Mouse (Mus musculus): ENCODE results near the gene Gm19668.
"Not testable (repeated sequence)": the region's sequence is repeated elsewhere in the genome, so short reads cannot be mapped to it uniquely, and the experiment has no call there.

Gene Gm19668

GRCm38 (mm10) chr10:77798921-77799508 lies at the start of gene Gm19668:
TSS of gene Gm19668 (minus strand) at chr10:77799133.
- no peak for DNase-seq (ENCODE audit: low spot score)

- DNase-seq (ENCODE audit: low spot score): no peak
Observed at GRCm38 (mm10) chr10:77847538-77847937, 48.6 kb upstream of the Gm19668 start.

- no peak for DNase-seq (ENCODE audit: low spot score)
Observed at GRCm38 (mm10) chr10:77846961-77847360, 48.0 kb upstream of the Gm19668 start.

GRCm38 (mm10) chr10:77846503-77846902 lies 47.6 kb upstream of the Gm19668 start, which contains the start of gene Gm36176:
TSS of gene Gm36176 (plus strand) at chr10:77846803.
- DNase-seq (ENCODE audit: low spot score): no peak

- DNase-seq (ENCODE audit: low spot score): no peak
Observed at GRCm38 (mm10) chr10:77839006-77839405, 40.1 kb upstream of the Gm19668 start.

- DNase-seq (ENCODE audit: low spot score): no peak
Observed at GRCm38 (mm10) chr10:77835647-77836046, 36.7 kb upstream of the Gm19668 start, which contains the start of gene Krtap10-10. TSS of gene Krtap10-10 (plus strand) at chr10:77835947.

- no peak for DNase-seq (ENCODE audit: low spot score)
Observed at GRCm38 (mm10) chr10:77826951-77827350, 28.0 kb upstream of the Gm19668 start, which contains the start of gene Krtap10-4. TSS of gene Krtap10-4 (minus strand) at chr10:77827095.

- no peak for DNase-seq (ENCODE audit: low spot score)
Observed at GRCm38 (mm10) chr10:77819203-77819602, 20.3 kb upstream of the Gm19668 start.

- DNase-seq (ENCODE audit: low spot score): no peak
Observed at GRCm38 (mm10) chr10:77818523-77818922, 19.6 kb upstream of the Gm19668 start.

GRCm38 (mm10) chr10:77815514-77815913 lies 16.6 kb upstream of the Gm19668 start:
- DNase-seq (ENCODE audit: low spot score): no peak

- no peak for DNase-seq (ENCODE audit: low spot score)
Observed at GRCm38 (mm10) chr10:77814382-77814781, 15.4 kb upstream of the Gm19668 start, which contains the start of gene Gm2696. TSS of gene Gm2696 (plus strand) at chr10:77814682.

- no peak for DNase-seq (ENCODE audit: low spot score)
Observed at GRCm38 (mm10) chr10:77811743-77812142, 12.8 kb upstream of the Gm19668 start, which contains the start of gene Gm9507. TSS of gene Gm9507 (minus strand) at chr10:77811843.

- DNase-seq (ENCODE audit: low spot score): no peak
Observed at GRCm38 (mm10) chr10:77804095-77804494, 5.2 kb upstream of the Gm19668 start.

- not testable (repeated sequence) for DNase-seq (ENCODE audit: low spot score)
Observed at GRCm38 (mm10) chr10:77798164-77798920, 591 bp downstream of the Gm19668 start.

- DNase-seq (ENCODE audit: low spot score): no peak
Observed at GRCm38 (mm10) chr10:77797677-77798076, 1.3 kb downstream of the Gm19668 start.

- DNase-seq (ENCODE audit: low spot score): no peak
Observed at GRCm38 (mm10) chr10:77794976-77795375, 4.0 kb downstream of the Gm19668 start, which contains the start of gene Gm9639. TSS of gene Gm9639 (minus strand) at chr10:77795076.

GRCm38 (mm10) chr10:77788621-77789020 lies 10.3 kb downstream of the Gm19668 start:
- DNase-seq (ENCODE audit: low spot score): no peak

- not testable (repeated sequence) for DNase-seq (ENCODE audit: low spot score)
Observed at GRCm38 (mm10) chr10:77787876-77788275, 11.1 kb downstream of the Gm19668 start, which contains the start of gene Gm7137. TSS of gene Gm7137 (minus strand) at chr10:77788200.

- DNase-seq (ENCODE audit: low spot score): not testable (repeated sequence)
Observed at GRCm38 (mm10) chr10:77783396-77783795, 15.5 kb downstream of the Gm19668 start.

- DNase-seq (ENCODE audit: low spot score): not testable (repeated sequence)
Observed at GRCm38 (mm10) chr10:77782442-77782841, 16.5 kb downstream of the Gm19668 start, which contains the start of gene Gm3250. TSS of gene Gm3250 (minus strand) at chr10:77782542.

- not testable (repeated sequence) for DNase-seq (ENCODE audit: low spot score)
Observed at GRCm38 (mm10) chr10:77776844-77777243, 22.1 kb downstream of the Gm19668 start, which contains the start of gene Gm7138. TSS of gene Gm7138 (minus strand) at chr10:77776944.

GRCm38 (mm10) chr10:77772142-77772541 lies 26.8 kb downstream of the Gm19668 start:
- DNase-seq (ENCODE audit: low spot score): not testable (repeated sequence)

- not testable (repeated sequence) for DNase-seq (ENCODE audit: low spot score)
Observed at GRCm38 (mm10) chr10:77771225-77771624, 27.7 kb downstream of the Gm19668 start, which contains the start of gene Gm3238. TSS of gene Gm3238 (minus strand) at chr10:77771325.

Data from urinary bladder, postnatal 25 days (tissue).